Mouse (Mus musculus) myocyte (in vitro differentiated cells): ENCODE measurements around the gene Smc5. TPM values are rescaled to one million over a fixed set of nuclear protein-coding genes. Genes with fewer than 3 reads are reported as not detected.

ENCODE experiments used
- H3K27me3 ChIP-seq: one replicate; pipeline ENCODE4 v1.6.1; 2011; ENCODE audit not compliant: control insufficient read depth, insufficient read depth, insufficient read length
- H3K36me3 ChIP-seq: one replicate; pipeline ENCODE4 v1.6.1; 2011; ENCODE audit not compliant: control insufficient read depth, insufficient read depth
- H3K4me2 ChIP-seq: one replicate; pipeline ENCODE4 v1.6.1; 2011; ENCODE audit warnings: low read depth, control low read depth
- H3K4me3 ChIP-seq: one replicate; pipeline ENCODE4 v1.5.1; 2011; ENCODE audit warnings: mild to moderate bottlenecking, control low read depth, moderate library complexity
- H3K79me2 ChIP-seq: one replicate; pipeline ENCODE4 v1.6.1; 2011; ENCODE audit not compliant: control insufficient read depth, insufficient read depth
- H3ac ChIP-seq: one replicate; pipeline ENCODE4 v1.6.1; 2011; ENCODE audit not compliant: control insufficient read depth, insufficient read length
- CEBPB ChIP-seq: IDR thresholded peaks from 2 replicates; pipeline ENCODE4 v1.6.1; 2011; ENCODE audit warnings: mild to moderate bottlenecking, moderate library complexity; ENCODE audit not compliant: poor library complexity, insufficient read depth, severe bottlenecking
- E2F4 ChIP-seq: IDR thresholded peaks from one replicate; pipeline ENCODE4 v1.6.1; 2011; ENCODE audit warnings: mild to moderate bottlenecking, control low read depth, moderate library complexity; ENCODE audit not compliant: insufficient read depth
- MAX ChIP-seq: IDR thresholded peaks from one replicate; pipeline ENCODE4 v1.6.1; 2011; ENCODE audit warnings: low read depth, mild to moderate bottlenecking, control low read depth
- MYOD1 ChIP-seq, 3 experiments: IDR thresholded peaks; one replicate each; pipeline ENCODE4 v1.6.1; 2011; ENCODE audit warnings: control low read depth in 2 of 3, low read depth in 2 of 3, mild to moderate bottlenecking in 2 of 3, moderate library complexity in 1 of 3; ENCODE audit not compliant: insufficient read length in 2 of 3, control insufficient read depth in 1 of 3
- MYOG ChIP-seq, 3 experiments: IDR thresholded peaks; one replicate each; pipeline ENCODE4 v1.6.1; 2011; ENCODE audit warnings: control low read depth in 2 of 3, low read depth in 2 of 3, mild to moderate bottlenecking in 2 of 3; ENCODE audit not compliant: insufficient read length in 2 of 3, control insufficient read depth in 1 of 3, insufficient read depth in 1 of 3
- POLR2A ChIP-seq: IDR thresholded peaks from one replicate; pipeline ENCODE4 v1.6.1; 2011; ENCODE audit warnings: low read depth, mild to moderate bottlenecking, control low read depth, moderate library complexity; ENCODE audit not compliant: insufficient read length
- POLR2AphosphoS2 ChIP-seq: IDR thresholded peaks from one replicate; pipeline ENCODE4 v1.6.1; 2011; ENCODE audit warnings: low read depth, control low read depth; ENCODE audit not compliant: insufficient read length
- REST ChIP-seq: IDR thresholded peaks from one replicate; pipeline ENCODE4 v1.6.1; 2011; ENCODE audit warnings: mild to moderate bottlenecking, control low read depth, moderate library complexity; ENCODE audit not compliant: insufficient read depth, insufficient read length
- SRF ChIP-seq: IDR thresholded peaks from one replicate; pipeline ENCODE4 v1.6.1; 2011; ENCODE audit warnings: low read depth; ENCODE audit not compliant: control insufficient read depth, insufficient read length
- TCF12 ChIP-seq: IDR thresholded peaks from one replicate; pipeline ENCODE4 v1.6.1; 2011; ENCODE audit warnings: mild to moderate bottlenecking, control low read depth; ENCODE audit not compliant: poor library complexity, insufficient read depth, severe bottlenecking
- TCF3 ChIP-seq: IDR thresholded peaks from one replicate; pipeline ENCODE4 v1.6.1; 2011; ENCODE audit warnings: low read depth, control low read depth; ENCODE audit not compliant: insufficient read length
- USF1 ChIP-seq: IDR thresholded peaks from one replicate; pipeline ENCODE4 v1.6.1; 2011; ENCODE audit warnings: low read depth, mild to moderate bottlenecking, control low read depth, moderate library complexity
- polyA plus RNA-seq: library from polyadenylated mRNA; unstranded; fragments of >200 nt; fragmentation: generic; extraction: Trizol; gene quantifications from one replicate; pipeline ENCODE4 v1.2.1, GENCODE M21; 2012; ENCODE audit warnings: missing spikeins

Gene Smc5
- polyA plus RNA-seq, 1 experiment, result 6.8 TPM

DNA sequence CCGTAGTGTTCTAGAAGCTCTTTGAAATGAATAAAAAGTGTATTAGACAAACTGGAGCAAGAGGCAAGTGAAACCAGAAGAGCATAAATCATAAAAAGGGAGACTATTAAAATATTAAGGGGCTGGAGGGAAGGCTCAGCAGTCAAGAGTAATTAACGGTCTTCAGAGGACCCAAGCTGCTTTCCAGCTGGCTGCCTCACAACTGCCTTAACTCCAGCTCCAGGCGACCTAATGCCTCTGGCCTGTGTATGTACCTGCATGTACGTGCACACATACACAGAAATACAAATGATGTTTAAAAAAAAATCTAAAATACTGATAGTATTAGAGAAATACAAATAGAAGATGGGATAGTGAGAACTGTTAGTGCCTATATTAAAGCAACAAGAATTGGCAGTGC, 89.6 kb downstream of the Smc5 start:
- H3K27me3 ChIP-seq, result no peaks in the 10 kb centered on the region
- H3K36me3 ChIP-seq, result peaks cover 3% of the 10 kb centered on the region
- TF ChIP-seq SRF, result no peak
- TF ChIP-seq TCF3, result no peak
- no peak for TF ChIP-seq USF1
- TF ChIP-seq E2F4, result no peak
- TF ChIP-seq TCF12, result no peak
- no peak for TF ChIP-seq POLR2A
- no peak for TF ChIP-seq POLR2AphosphoS2
- no peak for TF ChIP-seq MYOD1 (IDR thresholded peaks at IDR 0.05; ENCODE audit: control insufficient read depth in 1 of 3, insufficient read length in 2 of 3, low read depth in 2 of 3)
- TF ChIP-seq MAX, result no peak
- no peak for TF ChIP-seq REST
- no peak for TF ChIP-seq CEBPB
- TF ChIP-seq MYOG (IDR thresholded peaks at IDR 0.05; ENCODE audit: control insufficient read depth in 1 of 3, insufficient read depth in 1 of 3, insufficient read length in 2 of 3, low read depth in 2 of 3), result no peak

DNA sequence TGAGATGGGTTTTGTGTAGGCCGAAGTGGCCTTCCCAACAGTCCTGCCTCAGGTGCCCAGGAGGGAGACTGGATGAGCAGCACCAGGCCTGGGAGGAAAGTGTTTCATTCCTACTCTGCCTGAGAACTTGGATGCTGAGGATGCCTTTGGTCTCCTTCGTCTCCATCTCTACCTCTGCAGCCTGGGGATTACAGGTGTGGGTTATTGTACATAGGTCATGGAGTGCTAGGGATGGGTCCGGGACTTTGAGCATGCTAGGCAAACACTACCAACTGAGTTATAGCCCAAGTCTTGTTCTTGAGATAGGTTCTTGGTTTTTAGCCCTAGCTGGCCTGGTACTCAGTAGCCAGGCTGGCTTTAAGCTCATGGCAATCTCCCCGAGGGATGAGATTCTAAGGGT, 90.2 kb downstream of the Smc5 start:
- no peak overlapping the region for H3K4me3 ChIP-seq
- H3K27me3 ChIP-seq, result no peaks in the 10 kb centered on the region
- peaks cover 3% of the 10 kb centered on the region for H3K36me3 ChIP-seq
- H3ac ChIP-seq, result no peak overlapping the region
- no peaks in the 10 kb centered on the region for H3K79me2 ChIP-seq
- TF ChIP-seq REST (no peak), TCF3 (no peak), SRF (no peak), MYOG (IDR thresholded peaks at IDR 0.05; ENCODE audit: control insufficient read depth in 1 of 3, insufficient read depth in 1 of 3, insufficient read length in 2 of 3, low read depth in 2 of 3) (no peak), MAX (no peak), USF1 (no peak), CEBPB (no peak), POLR2AphosphoS2 (no peak), E2F4 (no peak), MYOD1 (IDR thresholded peaks at IDR 0.05; ENCODE audit: control insufficient read depth in 1 of 3, insufficient read length in 2 of 3, low read depth in 2 of 3) (no peak), TCF12 (no peak), POLR2A (no peak)
- H3K4me2 ChIP-seq, result no peak overlapping the region

More for the DNA sequence above, 89.6 kb downstream of the Smc5 start:
- H3K4me2 ChIP-seq, result no peak overlapping the region
- no peak overlapping the region for H3K4me3 ChIP-seq
- no peaks in the 10 kb centered on the region for H3K79me2 ChIP-seq
- H3ac ChIP-seq, result no peak overlapping the region

DNA sequence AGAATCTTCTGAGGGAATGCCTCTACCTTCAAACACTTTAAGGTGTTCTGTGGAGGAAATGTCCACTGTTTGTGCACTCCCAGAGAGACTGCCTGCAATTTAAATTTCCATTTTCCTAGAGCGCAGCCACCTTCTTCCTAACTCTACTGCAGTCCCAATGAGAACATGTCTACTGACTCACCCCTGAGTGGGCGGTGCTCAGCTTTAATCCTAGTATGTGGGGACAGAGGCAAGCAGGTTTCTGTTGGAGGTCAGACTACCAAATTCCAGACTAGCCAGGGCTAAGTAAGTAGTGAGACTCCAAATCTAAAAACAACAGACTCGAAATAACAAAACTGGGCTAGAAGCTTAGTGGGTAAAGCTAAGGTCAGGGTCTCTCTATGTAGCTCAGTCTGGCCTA, 95.2 kb downstream of the Smc5 start:
- TF ChIP-seq SRF (no peak), POLR2AphosphoS2 (no peak), CEBPB (no peak), MYOG (IDR thresholded peaks at IDR 0.05; ENCODE audit: control insufficient read depth in 1 of 3, insufficient read depth in 1 of 3, insufficient read length in 2 of 3, low read depth in 2 of 3) (no peak), TCF12 (no peak), MYOD1 (IDR thresholded peaks at IDR 0.05; ENCODE audit: control insufficient read depth in 1 of 3, insufficient read length in 2 of 3, low read depth in 2 of 3) (no peak), E2F4 (no peak), MAX (no peak), USF1 (no peak), TCF3 (no peak), POLR2A (no peak), REST (no peak)
- no peak overlapping the region for H3ac ChIP-seq
- H3K4me3 ChIP-seq, result no peak overlapping the region
- no peaks in the 10 kb centered on the region for H3K36me3 ChIP-seq
- no peaks in the 10 kb centered on the region for H3K27me3 ChIP-seq
- no peaks in the 10 kb centered on the region for H3K79me2 ChIP-seq
- H3K4me2 ChIP-seq, result no peak overlapping the region

DNA sequence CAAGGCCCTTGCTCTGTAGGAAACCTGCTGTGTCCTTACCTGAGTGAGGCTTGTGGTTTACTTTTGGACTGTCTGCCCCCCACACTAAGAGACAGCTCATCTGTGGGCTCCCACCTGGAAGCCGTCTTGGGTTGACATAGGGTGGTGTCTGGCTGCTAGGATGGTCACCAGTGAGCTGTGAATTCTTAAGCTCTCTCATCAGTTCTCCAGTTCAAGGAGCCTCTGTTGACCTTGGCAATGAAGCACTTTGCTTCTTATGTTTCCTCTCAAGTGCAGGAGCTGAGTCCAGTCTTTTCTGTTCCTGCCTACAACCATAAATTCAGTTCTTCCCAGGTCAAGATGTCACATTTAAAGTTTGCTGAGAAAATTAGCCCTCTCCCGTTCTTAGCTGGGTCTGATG, 98.2 kb downstream of the Smc5 start:
- Histone ChIP-seq H3K27me3 (no peaks in the 10 kb centered on the region), H3K79me2 (no peaks in the 10 kb centered on the region), H3K36me3 (no peaks in the 10 kb centered on the region), H3ac (no peak overlapping the region), H3K4me3 (no peak overlapping the region), H3K4me2 (no peak overlapping the region)
- TF ChIP-seq POLR2A, result no peak
- TF ChIP-seq MYOG (IDR thresholded peaks at IDR 0.05; ENCODE audit: control insufficient read depth in 1 of 3, insufficient read depth in 1 of 3, insufficient read length in 2 of 3, low read depth in 2 of 3), result no peak
- no peak for TF ChIP-seq TCF12
- TF ChIP-seq MYOD1 (IDR thresholded peaks at IDR 0.05; ENCODE audit: control insufficient read depth in 1 of 3, insufficient read length in 2 of 3, low read depth in 2 of 3), result no peak
- TF ChIP-seq TCF3, result no peak
- TF ChIP-seq CEBPB, result no peak
- no peak for TF ChIP-seq MAX
- no peak for TF ChIP-seq SRF
- TF ChIP-seq POLR2AphosphoS2, result no peak
- no peak for TF ChIP-seq REST
- no peak for TF ChIP-seq USF1
- TF ChIP-seq E2F4, result no peak

DNA sequence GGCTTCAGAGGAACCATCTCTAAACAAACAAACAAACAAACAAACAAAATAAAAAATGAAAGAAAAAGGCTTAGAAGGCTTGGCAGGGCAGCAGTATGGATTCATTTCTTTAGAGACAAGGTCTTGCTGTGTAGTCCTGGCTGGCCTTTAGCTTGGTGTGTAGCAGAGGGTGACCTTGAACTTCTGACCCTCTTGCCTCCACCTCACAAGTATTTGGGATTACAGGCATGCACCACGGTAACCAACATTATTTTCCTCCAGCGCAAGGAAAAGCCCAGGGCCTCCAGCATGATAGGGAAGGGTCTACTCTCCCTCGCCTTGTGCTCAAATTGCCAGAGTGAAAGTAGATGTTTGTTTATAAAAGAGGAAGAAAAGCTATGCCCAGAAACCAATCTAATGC, 98.6 kb downstream of the Smc5 start:
- Histone ChIP-seq H3K27me3 (no peaks in the 10 kb centered on the region), H3K4me3 (no peak overlapping the region), H3K36me3 (no peaks in the 10 kb centered on the region), H3ac (no peak overlapping the region), H3K4me2 (no peak overlapping the region), H3K79me2 (no peaks in the 10 kb centered on the region)
- TF ChIP-seq MYOG (IDR thresholded peaks at IDR 0.05; ENCODE audit: control insufficient read depth in 1 of 3, insufficient read depth in 1 of 3, insufficient read length in 2 of 3, low read depth in 2 of 3) (no peak), SRF (no peak), POLR2AphosphoS2 (no peak), TCF3 (no peak), MYOD1 (IDR thresholded peaks at IDR 0.05; ENCODE audit: control insufficient read depth in 1 of 3, insufficient read length in 2 of 3, low read depth in 2 of 3) (no peak), MAX (no peak), USF1 (no peak), E2F4 (no peak), TCF12 (no peak), CEBPB (no peak), POLR2A (no peak), REST (no peak)
